Mouse (Mus musculus) hematopoietic stem cell, adult 5-6 weeks (primary cell): ENCODE measurements around the gene Aldoart2. TPM values are rescaled to one million over a fixed set of nuclear protein-coding genes. Genes with fewer than 3 reads are reported as not detected.
"Not testable (repeated sequence)": the region's sequence is repeated elsewhere in the genome, so short reads cannot be mapped to it uniquely, and the experiment has no call there.

ENCODE experiments used
- ATAC-seq, 2 experiments: fragments of 125-278 bp in 1 of 2; replicated peaks in 1 of 2; 2 replicates each; pipeline ENCODE4 v1.8.0; 2016 to 2017; ENCODE audit warnings: inconsistent platforms in 2 of 2, mild to moderate bottlenecking in 2 of 2, moderate number of reproducible peaks in 2 of 2, low read depth in 1 of 2, moderate TSS enrichment in 1 of 2; ENCODE audit not compliant: low FRiP score in 2 of 2, poor library complexity in 2 of 2, severe bottlenecking in 2 of 2, insufficient read depth in 1 of 2, low TSS enrichment in 1 of 2
- total RNA-seq: library from RNA; stranded (forward); fragments of 172-1452, 232-1000 nt; gene quantifications from 2 replicates; pipeline ENCODE4 v1.2.3, GENCODE M21; 2017

Gene Aldoart2
- not detected in 2 replicates for total RNA-seq

GRCm38 (mm10) chr12:55565206-55565605 is at the start of gene Aldoart2:
Gene Aldoart2 (plus strand): TSS chr12:55565239.
- no peak for ATAC-seq

DNA sequence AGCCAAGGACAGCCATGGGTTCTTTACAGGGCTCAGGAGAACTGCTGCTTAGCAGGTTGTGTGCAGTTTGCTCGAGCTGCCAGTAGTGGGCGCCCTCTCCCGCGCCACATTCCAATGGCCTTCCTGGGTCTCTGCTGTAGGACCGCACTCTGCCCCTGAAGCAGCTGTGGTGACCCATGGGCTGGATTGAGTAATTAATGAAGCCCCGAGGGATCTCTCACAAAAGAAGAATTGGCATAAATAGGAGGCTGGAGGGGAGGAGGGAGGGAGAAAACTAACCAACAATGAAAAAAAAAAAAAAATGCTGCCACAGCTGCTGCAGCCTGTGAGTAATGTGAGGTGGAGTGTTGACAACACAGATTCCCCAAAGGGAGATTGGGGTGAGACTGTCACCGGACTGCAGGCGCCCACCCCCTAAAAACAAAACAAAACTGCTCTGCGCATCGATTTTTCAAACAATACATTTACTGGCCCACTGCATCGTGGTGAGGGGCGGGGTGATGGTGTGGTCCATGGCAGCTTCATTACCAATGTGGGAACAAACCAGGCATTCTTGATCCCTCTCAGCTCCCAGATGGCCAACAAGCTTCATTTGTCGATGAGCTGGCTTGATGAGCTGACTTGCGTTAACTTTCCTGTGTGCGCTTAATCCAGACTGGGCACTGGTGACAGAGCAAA is 46.8 kb upstream of the Aldoart2 start:
- peak in 1 of 2 experiments; percentile 53; a peak in 1 of 4 replicates for ATAC-seq

DNA sequence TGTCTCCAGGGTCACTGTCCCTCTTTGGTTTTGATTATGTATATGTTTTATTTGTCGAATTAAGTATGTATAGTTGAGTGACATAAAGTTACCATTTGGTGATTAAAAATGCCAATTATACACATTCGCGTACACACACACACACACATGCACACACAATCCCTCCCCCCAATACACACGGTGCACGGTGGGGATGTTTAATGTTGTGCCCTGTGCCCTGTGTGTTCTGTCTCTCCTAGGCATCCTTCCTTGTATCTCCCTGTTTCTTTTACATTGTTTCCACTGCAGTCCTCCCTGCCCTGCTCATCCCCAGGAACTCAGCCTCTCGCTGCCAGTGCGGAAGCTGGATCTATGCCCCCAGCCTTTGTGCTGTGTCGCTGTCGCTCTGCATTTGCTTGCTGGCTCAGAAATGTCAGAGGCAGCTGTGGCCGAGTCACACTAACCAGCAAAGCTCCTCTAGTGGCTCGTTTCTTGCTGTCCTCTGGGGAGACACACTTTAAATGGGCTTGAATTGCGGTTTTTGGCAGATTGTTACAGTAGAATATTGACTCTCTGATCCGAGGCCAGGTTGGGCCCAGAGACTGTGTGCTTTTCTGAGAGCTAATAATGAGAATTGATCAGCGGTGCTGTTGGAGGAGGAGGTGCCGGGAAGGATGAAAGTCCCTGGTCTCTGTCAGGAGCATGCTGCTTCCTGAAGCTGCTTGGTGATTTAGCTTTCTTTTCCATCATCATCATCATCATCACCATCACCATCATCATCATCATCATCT is 37.9 kb upstream of the Aldoart2 start:
- no peak for ATAC-seq

GRCm38 (mm10) chr12:55536537-55537135 is 28.4 kb upstream of the Aldoart2 start:
- 0 out of 4 replicates have a peak, but pooled peaks of 1 of the 2 experiments have one; percentile 45 for ATAC-seq

DNA sequence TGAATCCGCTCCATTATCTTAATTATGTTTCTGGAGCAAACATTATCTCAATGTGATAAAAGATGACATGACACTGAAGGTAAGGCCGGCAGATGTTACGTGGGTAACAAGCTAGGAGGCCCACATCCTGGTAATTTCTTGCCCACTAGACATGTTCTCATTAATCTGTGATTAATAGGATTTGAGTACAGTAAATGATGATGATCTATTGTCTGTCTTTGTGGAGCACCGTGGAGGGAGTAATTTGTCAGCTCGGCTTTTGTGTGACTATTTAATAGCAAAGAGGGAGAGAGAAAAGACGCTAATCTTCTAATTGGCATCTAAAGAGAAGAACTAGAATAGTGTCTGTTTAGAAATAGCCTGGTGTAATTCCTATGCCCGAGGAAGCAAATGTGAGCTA is 27.3 kb upstream of the Aldoart2 start:
- ATAC-seq: no peak

GRCm38 (mm10) chr12:55538328-55538971 is 26.6 kb upstream of the Aldoart2 start:
- ATAC-seq: peak; percentile 36 to 49; a peak in 2 of 4 replicates

GRCm38 (mm10) chr12:55539157-55539556 is 25.9 kb upstream of the Aldoart2 start:
- ATAC-seq: no peak

- not testable (repeated sequence) for ATAC-seq
Observed at GRCm38 (mm10) chr12:55554901-55555300, 10.1 kb upstream of the Aldoart2 start.

DNA sequence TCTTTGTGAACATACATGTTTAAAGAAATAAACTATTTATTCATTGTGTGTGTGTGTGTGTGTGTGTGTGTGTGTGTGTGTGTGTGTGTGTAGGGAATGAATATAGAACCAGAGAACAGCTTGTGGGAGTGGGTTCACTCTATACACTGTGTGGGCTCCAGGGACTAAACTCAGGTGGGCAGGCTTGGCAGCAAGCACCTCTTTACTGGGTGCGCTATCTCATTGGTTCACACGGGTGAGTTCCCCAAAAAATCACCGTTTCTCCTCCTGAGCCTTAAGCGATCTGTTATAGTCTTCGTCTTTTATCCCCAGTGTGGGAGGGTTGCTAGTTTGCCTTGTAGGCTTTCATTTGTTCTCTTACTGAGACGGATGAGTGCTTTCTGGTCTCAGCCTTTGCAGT is 7.2 kb upstream of the Aldoart2 start:
- ATAC-seq: no peak

DNA sequence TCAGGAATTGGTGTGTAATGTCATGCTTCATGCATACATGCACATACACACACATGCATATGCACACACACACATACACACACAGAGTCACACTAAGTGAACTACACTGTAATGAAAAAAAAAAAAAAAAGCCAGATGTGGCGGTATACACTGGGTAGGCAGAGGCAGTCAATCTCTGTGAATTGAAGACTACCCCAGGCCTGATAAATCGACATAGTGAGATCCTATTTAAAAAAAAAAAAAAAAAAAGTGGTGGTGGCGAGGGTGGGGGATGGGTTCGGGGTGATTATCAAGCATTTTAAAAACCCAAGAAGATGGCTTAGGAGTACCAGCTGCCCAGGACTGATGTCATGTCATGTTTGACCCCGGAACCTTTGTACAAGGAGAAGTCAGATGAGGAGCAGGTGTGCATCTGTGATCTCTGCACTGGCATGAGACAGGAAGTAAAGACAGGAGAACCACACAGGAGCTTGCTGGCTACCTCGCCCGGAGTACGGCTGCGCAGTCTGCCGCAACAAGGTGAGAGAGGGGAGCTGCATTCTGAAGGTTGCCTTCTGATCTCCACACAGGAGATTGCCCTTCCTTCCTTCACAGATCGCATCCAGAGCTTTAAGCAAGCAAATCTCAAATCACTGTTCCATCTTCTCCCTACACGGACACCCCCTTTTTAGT is 5.7 kb upstream of the Aldoart2 start:
- ATAC-seq: no peak

DNA sequence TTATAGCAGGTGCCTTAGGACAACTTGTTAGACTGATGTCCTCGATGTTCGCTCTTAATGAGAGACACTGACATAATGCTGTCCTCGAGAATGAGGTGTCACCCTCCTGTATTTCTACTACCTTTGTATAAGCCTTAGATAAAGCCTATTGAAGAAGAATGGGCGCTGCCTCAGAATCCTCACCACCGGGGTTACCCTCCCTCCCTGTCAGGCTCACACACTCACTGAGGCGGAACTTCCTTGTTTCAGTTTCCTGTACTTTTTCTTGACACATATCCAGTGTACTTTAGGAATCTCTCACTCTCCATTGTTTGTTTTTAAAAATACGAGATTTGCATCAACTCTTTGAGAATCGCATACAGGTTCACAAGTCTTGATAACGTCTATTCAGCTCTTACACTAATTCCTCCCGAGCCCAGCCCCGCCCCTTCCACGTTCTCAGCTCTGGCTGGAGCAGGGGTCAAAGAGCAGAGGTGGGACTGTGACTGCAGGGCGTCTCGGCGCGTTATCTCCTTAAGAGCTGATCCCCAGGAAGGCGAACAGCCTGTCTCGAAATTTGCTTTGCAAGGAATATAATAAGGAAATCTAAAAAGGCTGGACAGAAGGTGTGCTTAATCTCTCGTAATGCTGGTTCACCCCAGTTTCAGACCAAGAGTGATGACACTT is 4.9 kb upstream of the Aldoart2 start:
- ATAC-seq: peak; percentile 68 to 81; a peak in 3 of 4 replicates

DNA sequence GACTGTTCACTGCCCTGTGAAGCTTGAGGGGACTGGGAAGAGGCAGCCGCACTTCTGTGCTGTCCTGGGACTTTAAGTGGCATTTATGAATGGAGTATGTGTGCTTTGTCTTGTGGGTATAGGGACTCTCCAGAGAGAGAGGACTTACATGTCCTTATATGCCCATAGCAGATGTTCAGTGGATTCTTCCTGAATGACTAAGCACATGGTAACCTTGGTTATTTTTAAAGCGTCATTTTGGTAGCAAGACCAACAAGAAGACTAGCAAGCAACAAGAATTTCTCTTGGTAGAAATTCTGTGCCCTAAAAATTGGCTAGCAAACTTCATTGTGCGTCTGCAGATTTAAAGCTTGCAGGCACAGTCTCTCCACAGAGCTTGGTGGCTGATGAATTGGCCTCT is 1.3 kb upstream of the Aldoart2 start:
- no peak for ATAC-seq

GRCm38 (mm10) chr12:55564187-55564963 is 664 bp upstream of the Aldoart2 start:
- no peak for ATAC-seq

DNA sequence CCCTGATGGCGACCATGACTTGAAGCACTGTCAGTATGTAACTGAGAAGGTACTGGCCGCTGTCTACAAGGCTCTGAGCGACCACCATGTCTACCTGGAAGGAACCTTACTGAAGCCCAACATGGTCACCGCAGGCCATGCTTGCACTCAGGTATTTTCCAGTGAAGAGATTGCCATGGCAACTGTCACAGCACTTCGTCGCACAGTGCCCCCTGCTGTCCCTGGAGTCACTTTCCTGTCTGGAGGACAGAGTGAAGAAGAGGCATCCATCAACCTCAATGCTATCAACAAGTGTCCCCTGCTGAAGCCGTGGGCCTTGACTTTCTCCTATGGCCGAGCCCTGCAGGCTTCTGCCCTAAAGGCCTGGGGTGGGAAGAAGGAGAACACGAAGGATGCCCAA is 828 bp downstream of the Aldoart2 start:
- no peak for ATAC-seq

- ATAC-seq: no peak
Observed at GRCm38 (mm10) chr12:55566837-55567236, 1.8 kb downstream of the Aldoart2 start.

- ATAC-seq: no peak
Observed at GRCm38 (mm10) chr12:55568466-55568865, 3.4 kb downstream of the Aldoart2 start.
